Mouse (Mus musculus) brain, embryonic 14.5 days (tissue): ENCODE results near the gene Zbtb20.

Experiments
- CTCF ChIP-seq: fragments of 200-500 bp; IDR thresholded peaks from 2 replicates; pipeline ENCODE4 v1.5.1; 2012; ENCODE audit warnings: inconsistent platforms, mild to moderate bottlenecking, moderate library complexity, borderline replicate concordance; ENCODE audit not compliant: insufficient read depth, insufficient read length; ENCODE audit errors: extremely low read depth
- POLR2A ChIP-seq: fragments of 200-500 bp; IDR thresholded peaks from 2 replicates; pipeline ENCODE4 v1.6.1; 2012; ENCODE audit warnings: mild to moderate bottlenecking, inconsistent platforms, borderline replicate concordance; ENCODE audit not compliant: poor library complexity, insufficient read depth, insufficient read length, severe bottlenecking; ENCODE audit errors: extremely low read depth

GRCm38 (mm10) chr16:43396849-43397628, 521.4 kb downstream of the Zbtb20 start:
- no peak for TF ChIP-seq CTCF
- TF ChIP-seq POLR2A = no peak
